Mouse (Mus musculus) megakaryocyte progenitor cell, adult 5-6 weeks (primary cell): ENCODE measurements around the gene Gm5941. TPM values are rescaled to one million over a fixed set of nuclear protein-coding genes. Genes with fewer than 3 reads are reported as not detected.
"Not testable (repeated sequence)": the region's sequence is repeated elsewhere in the genome, so short reads cannot be mapped to it uniquely, and the experiment has no call there.

ENCODE experiments used
- ATAC-seq: replicated peaks from 2 replicates; pipeline ENCODE4 v1.8.0; 2016; ENCODE audit warnings: mild to moderate bottlenecking, moderate TSS enrichment, inconsistent platforms; ENCODE audit not compliant: poor library complexity
- total RNA-seq, 2 experiments: library from RNA; stranded (forward) in 1 of 2; stranded (reverse) in 1 of 2; fragments of 157-497, 149-512 nt in 1 of 2; fragments of 200-1000 nt in 1 of 2; gene quantifications; 2 replicates each; pipeline versions ENCODE4 v1.2.3 to v1.2.4; 2015 to 2017

Gene Gm5941
- total RNA-seq (2015) (not detected in 2 replicates), total RNA-seq (2017) (not detected in 2 replicates)

DNA sequence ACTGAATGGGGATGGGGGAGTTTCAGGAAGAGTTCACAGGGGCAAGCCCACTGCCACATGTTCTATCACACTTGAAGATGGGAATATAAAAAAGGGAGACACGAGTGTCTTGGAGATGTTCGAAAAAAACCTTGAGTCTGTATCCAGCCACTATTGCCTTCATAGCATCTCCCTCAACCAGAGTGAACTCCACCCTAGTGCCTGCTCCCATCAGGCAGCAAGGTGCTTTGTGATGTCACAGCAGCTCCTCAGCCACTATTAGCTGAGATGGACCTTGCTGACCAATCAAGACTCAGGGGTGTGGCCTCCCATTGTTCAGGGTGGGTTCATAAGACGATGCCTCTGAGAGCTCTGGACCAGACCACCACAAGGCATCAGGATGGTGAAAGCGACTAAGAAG lies at the start of gene Gm5941:
TSS of gene Gm5941 (plus strand) at position 301 of the 400 bp plus-strand sequence.
- not testable (repeated sequence) for ATAC-seq

DNA sequence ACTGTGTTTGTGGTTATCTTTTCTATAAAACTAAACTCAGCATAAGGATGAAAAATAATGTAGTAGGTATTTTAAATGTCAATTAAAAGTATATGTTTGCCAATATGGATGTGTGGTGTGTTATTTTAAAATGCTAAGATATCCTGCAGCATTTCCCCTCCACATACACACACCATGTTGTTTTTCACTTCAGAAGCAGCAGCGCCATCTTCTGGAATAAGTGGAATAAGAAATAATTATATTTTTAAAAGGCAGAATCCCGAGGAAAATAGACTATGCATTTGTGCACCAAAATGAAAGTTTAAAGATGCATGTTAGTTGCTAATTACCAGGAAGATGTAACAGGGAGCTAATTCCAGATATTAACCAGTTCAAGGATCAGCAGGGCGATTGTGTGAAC lies 29.3 kb upstream of the Gm5941 start:
- ATAC-seq = no peak

DNA sequence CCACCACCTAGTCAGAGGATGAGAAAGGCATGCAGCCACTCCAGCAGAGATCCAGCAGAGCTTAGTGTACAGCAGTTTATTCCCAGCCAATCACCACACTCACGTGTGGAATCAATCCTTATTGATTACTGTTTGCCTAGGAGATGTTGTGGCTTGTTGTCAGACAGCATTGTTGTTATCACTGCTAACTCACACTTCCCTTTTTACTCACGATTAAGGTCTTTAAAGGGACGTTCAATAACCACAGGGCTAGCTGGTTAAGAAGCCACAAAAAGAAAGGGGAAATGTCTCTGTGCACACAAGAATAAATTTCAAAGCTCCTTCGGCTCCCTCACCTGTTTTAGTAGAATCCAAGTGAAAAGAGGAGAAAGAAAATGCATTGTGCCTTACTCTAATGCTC lies 25.0 kb upstream of the Gm5941 start:
- peak; percentile 80 for ATAC-seq

DNA sequence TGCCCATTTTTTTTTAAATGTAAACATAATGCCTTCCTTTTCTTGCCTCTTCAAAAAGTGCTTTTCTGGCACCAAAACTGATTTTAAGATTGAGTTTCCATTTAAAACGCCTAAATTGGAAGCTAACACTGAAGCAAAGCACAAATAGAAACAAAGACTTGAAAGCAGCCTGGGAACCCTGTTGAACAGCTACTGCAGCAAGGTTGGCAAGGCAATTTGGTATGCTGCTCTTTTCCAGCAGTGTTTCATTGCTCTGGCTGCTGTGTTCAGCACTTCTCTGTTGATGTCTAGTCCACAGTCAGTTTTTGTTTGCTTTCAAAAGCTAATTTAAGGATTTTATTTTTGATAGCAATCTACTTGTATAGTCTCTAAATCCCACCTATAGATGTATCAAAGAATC lies 8.5 kb downstream of the Gm5941 start:
- ATAC-seq = no peak

DNA sequence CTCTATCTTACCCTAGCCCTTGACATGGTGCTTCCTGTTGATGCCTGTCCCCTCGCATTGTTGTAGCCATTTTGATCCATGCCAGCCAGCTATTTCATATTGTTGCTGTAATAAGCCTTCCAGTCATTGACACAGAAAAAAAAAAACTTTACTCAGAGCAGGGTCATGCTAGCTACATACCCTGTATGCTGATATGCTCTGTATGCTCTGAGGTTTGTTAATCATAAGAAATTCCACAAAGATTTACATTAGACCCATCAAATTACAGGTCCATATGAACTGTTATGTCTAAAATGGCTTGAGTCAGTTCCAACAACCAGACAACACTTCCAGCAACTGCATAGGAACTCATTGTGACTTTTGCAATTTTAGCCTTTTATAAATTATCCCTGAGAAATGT lies 38.1 kb downstream of the Gm5941 start:
- ATAC-seq = no peak

Other genes with a start within 250 kb of the Gm5941 start
- gene Mageb18, start 109.6 kb downstream of the Gm5941 start, total RNA-seq (2015) = not detected in 2 replicates
- not detected in 2 replicates for gene Mageb18, start 109.6 kb downstream of the Gm5941 start, total RNA-seq (2017)